Mouse (Mus musculus): ENCODE results near the gene Msl1. TPM values are rescaled to one million over a fixed set of nuclear protein-coding genes. Genes with fewer than 3 reads are reported as not detected.

Gene Msl1
- total and polyA plus RNA-seq, 3 experiments = 25.9 to 58.1 (median 27.3) TPM

DNA sequence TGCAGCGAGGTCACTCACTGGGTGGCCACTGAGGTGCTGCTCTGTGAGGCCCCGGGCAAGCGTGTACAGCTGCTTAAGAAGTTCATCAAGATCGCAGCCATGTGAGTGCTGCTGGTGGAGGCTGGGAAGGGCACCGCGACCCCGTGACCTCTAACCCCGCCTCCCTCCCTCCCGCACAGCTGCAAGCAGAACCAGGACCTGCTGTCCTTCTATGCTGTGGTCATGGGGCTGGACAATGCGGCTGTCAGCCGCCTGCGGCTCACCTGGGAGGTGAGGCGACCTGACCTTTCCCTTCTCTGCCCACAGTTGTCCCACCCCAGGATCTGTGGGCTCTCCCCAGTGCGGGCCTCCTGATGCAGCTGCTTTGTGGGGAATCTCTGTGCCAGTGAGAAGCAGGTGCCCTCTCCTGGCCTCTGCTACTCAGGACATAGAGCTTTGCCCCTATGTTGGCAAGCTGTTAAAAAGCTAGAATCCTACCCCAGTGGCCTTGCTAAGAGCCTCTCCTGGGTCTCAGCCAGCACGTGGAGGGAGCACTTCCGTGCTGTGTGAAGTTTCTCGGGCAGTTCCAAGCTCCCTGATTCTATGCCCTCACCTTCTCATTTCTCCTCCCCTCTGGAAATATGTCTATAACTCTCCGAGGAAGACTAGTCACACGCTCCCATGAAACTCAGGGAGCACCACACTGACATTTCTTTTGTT is 54.0 kb downstream of the Msl1 start:
- dilution Hi-C loops (cut with MboI; ENCODE audit: extremely low pct_ligation_motif_present, extremely low pct_unique_long_range_greater_than_20kb, low sequenced_read_pairs) = no loop called here
- Histone ChIP-seq H3K27me3 (replicated peaks) (no peaks in the 10 kb centered on the region), H3K4me1 (ENCODE audit: control insufficient read depth in 1 of 2, insufficient read depth in 2 of 2) (peaks cover 0 to 6% of the 10 kb centered on the region in 2 experiments; a peak in 2 of 4 replicates), H3K9ac (ENCODE audit: insufficient read depth, low read depth) (no peak overlapping the region), H3K27ac (ENCODE audit: insufficient read depth, low read depth) (no peak overlapping the region), H3K79me2 (replicated peaks; ENCODE audit: control insufficient read depth, extremely low read depth, insufficient read depth, poor library complexity, severe bottlenecking) (no peaks in the 10 kb centered on the region), H3K4me2 (ENCODE audit: insufficient read depth, low read depth, poor library complexity, severe bottlenecking) (no peak overlapping the region), H3K9me3 (replicated peaks; ENCODE audit: low read length) (no peaks in the 10 kb centered on the region), H3K36me3 (replicated peaks in 1 of 2; ENCODE audit: control insufficient read depth in 1 of 2, insufficient read depth in 1 of 2, low read length in 1 of 2) (no peaks in the 10 kb centered on the region), H3K4me3 (replicated peaks in 1 of 3; ENCODE audit: low read depth in 2 of 3, low read length in 2 of 3, poor library complexity in 1 of 3) (no peak overlapping the region)
- in situ Hi-C loops (cut with MboI; ENCODE audit: low pct_ligation_motif_present, low pct_unique_long_range_greater_than_20kb, low sequenced_read_pairs) = no loop called here
- TF ChIP-seq MAFK (IDR thresholded peaks at IDR 0.05; ENCODE audit: insufficient replicate concordance, low read length) (no peak), EP300 (IDR thresholded peaks at IDR 0.05; ENCODE audit: low read length) (no peak), ZKSCAN1 (IDR thresholded peaks at IDR 0.05; ENCODE audit: borderline replicate concordance, low read depth, low read length) (no peak), CTCF (conservative IDR thresholded peaks at IDR 0.05 in 1 of 2, IDR thresholded peaks at IDR 0.05 in 1 of 2; ENCODE audit: low read depth in 2 of 2, low read length in 2 of 2) (0 out of 4 replicates have a peak, but pooled peaks of 1 of the 2 experiments have one; percentile 2)
- no peak for DNase-seq (ENCODE audit: extremely low read depth)

DNA sequence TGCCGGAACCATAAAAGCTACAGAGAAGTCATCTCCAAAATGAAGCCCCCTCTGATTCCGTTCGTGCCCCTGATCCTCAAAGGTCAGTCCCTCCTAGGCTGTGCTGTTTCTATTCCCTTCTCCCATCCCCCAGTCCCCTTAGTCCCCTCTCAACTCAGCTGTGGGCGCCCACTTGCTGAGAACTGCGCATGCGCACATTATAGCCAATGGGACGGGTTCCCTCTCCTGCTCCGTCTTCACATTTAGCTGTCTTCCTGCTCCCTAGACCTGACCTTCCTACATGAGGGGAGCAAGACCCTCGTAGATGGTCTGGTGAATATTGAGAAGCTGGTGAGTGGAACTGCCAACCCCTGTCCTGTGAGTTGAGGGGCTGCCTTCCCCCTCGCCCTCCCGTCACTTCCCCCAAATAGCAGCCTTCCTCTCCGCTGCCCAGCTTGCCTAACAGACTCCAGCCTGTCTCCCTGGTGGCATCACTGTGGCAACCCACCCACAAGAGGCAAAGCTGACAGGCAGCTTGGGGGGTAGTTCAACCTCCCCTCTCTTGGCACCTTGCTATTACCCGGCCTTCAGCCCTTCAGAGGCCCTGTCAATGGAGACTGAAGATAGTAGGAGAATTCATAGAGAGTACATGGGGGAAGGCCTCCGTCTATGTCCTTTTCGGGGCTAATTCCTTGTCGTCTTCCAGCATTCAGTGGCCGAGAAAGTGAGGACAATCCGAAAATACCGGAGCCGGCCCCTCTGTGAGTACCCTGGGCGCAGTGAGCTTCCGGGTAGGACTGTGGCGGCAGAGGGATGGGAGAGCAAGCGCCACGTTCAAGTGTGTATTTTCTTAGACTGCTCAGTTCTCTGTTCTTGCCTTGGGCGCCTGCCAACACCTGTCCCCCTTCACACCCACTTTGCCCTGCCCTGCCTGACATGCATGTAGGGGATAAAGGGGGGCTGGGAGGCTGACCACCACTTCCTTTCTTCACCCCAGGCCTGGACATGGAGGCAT is 55.1 kb downstream of the Msl1 start:
- no peaks in the 10 kb centered on the region for H3K79me2 ChIP-seq (replicated peaks; ENCODE audit: control insufficient read depth, extremely low read depth, insufficient read depth, poor library complexity, severe bottlenecking)
- H3K4me3 ChIP-seq (replicated peaks in 1 of 3; ENCODE audit: low read depth in 2 of 3, low read length in 2 of 3, poor library complexity in 1 of 3) = no peak overlapping the region
- in situ Hi-C loops (cut with MboI; ENCODE audit: low pct_ligation_motif_present, low pct_unique_long_range_greater_than_20kb, low sequenced_read_pairs) = no loop called here

DNA sequence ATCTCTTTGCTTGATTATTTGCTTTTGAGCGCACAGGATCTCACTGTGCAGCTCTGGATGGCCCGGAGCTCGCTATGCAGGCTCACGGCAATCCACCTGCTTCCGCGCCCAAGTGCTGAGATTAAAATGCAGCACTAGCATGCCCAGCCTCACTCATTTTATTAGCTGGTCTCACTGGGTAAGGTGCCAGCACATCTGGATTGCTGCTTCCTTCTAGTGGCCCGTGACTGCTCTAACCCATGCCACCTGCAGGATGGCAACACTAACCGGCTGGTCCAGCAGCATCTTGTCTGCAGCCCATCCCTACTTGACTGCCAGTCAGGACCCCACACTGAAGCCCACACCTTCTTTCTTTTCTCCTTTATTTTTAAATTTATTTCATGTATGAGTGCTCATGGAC is 58.8 kb downstream of the Msl1 start:
- no peaks in the 10 kb centered on the region for H3K36me3 ChIP-seq (replicated peaks in 1 of 2; ENCODE audit: control insufficient read depth in 1 of 2, insufficient read depth in 1 of 2, low read length in 1 of 2)
- no peaks in the 10 kb centered on the region for H3K27me3 ChIP-seq (replicated peaks)
- no peaks in the 10 kb centered on the region for H3K9me3 ChIP-seq (replicated peaks; ENCODE audit: low read length)
- no peak overlapping the region for H3K4me3 ChIP-seq (replicated peaks in 1 of 3; ENCODE audit: low read depth in 2 of 3, low read length in 2 of 3, poor library complexity in 1 of 3)
- H3K9ac ChIP-seq (ENCODE audit: insufficient read depth, low read depth) = no peak overlapping the region
- no peaks in the 10 kb centered on the region for H3K79me2 ChIP-seq (replicated peaks; ENCODE audit: control insufficient read depth, extremely low read depth, insufficient read depth, poor library complexity, severe bottlenecking)
- TF ChIP-seq CHD1 (IDR thresholded peaks at IDR 0.05; ENCODE audit: low read depth, low read length) (no peak), EP300 (IDR thresholded peaks at IDR 0.05; ENCODE audit: low read length) (no peak), UBTF (IDR thresholded peaks at IDR 0.05; ENCODE audit: low read depth, low read length) (no peak), PAX5 (IDR thresholded peaks at IDR 0.05; ENCODE audit: low read length) (no peak), JUN (IDR thresholded peaks at IDR 0.05; ENCODE audit: insufficient read depth, low read depth, low read length) (no peak), USF1 (IDR thresholded peaks at IDR 0.05; ENCODE audit: low read depth, low read length) (no peak), ZNF384 (IDR thresholded peaks at IDR 0.05; ENCODE audit: low read depth, low read length) (no peak), MEF2A (IDR thresholded peaks at IDR 0.05; ENCODE audit: borderline replicate concordance, low read depth, low read length) (no peak), TBP (conservative IDR thresholded peaks at IDR 0.05; ENCODE audit: low read depth, low read length) (no peak), MAZ (IDR thresholded peaks at IDR 0.05; ENCODE audit: low read depth, low read length) (no peak), ZMIZ1 (IDR thresholded peaks at IDR 0.05; ENCODE audit: low read depth, low read length) (no peak), MYC (IDR thresholded peaks at IDR 0.05; ENCODE audit: low read depth, low read length) (no peak), IRF4 (IDR thresholded peaks at IDR 0.05; ENCODE audit: low read depth, low read length) (no peak), CHD2 (IDR thresholded peaks at IDR 0.05; ENCODE audit: low read length) (no peak)
- H3K4me1 ChIP-seq (ENCODE audit: control insufficient read depth in 1 of 2, insufficient read depth in 2 of 2) = peaks cover 4 to 7% of the 10 kb centered on the region in 2 experiments
- H3K4me2 ChIP-seq (ENCODE audit: insufficient read depth, low read depth, poor library complexity, severe bottlenecking) = no peak overlapping the region
- DNase-seq (ENCODE audit: extremely low read depth) = no peak
- dilution Hi-C loops (cut with MboI; ENCODE audit: extremely low pct_ligation_motif_present, extremely low pct_unique_long_range_greater_than_20kb, low sequenced_read_pairs) = no loop called here
- no peak overlapping the region for H3K27ac ChIP-seq (ENCODE audit: insufficient read depth, low read depth)
- in situ Hi-C loops (cut with MboI; ENCODE audit: low pct_ligation_motif_present, low pct_unique_long_range_greater_than_20kb, low sequenced_read_pairs) = no loop called here

More for the DNA sequence above, 55.1 kb downstream of the Msl1 start:
- no peaks in the 10 kb centered on the region for H3K36me3 ChIP-seq (replicated peaks in 1 of 2; ENCODE audit: control insufficient read depth in 1 of 2, insufficient read depth in 1 of 2, low read length in 1 of 2)
- no peaks in the 10 kb centered on the region for H3K9me3 ChIP-seq (replicated peaks; ENCODE audit: low read length)
- no peak for TF ChIP-seq ELF1 (IDR thresholded peaks at IDR 0.05; ENCODE audit: low read depth, low read length)
- no peak overlapping the region for H3K9ac ChIP-seq (ENCODE audit: insufficient read depth, low read depth)
- no peaks in the 10 kb centered on the region for H3K27me3 ChIP-seq (replicated peaks)
- no peak overlapping the region for H3K27ac ChIP-seq (ENCODE audit: insufficient read depth, low read depth)
- no peak overlapping the region for H3K4me2 ChIP-seq (ENCODE audit: insufficient read depth, low read depth, poor library complexity, severe bottlenecking)
- dilution Hi-C loops (cut with MboI; ENCODE audit: extremely low pct_ligation_motif_present, extremely low pct_unique_long_range_greater_than_20kb, low sequenced_read_pairs) = no loop called here
- peaks cover 0 to 6% of the 10 kb centered on the region in 2 experiments; a peak in 2 of 4 replicates for H3K4me1 ChIP-seq (ENCODE audit: control insufficient read depth in 1 of 2, insufficient read depth in 2 of 2)
- DNase-seq (ENCODE audit: extremely low read depth) = no peak

Data from CH12.LX (cell line).